Mouse (Mus musculus): ENCODE measurements around the gene Ticrr.

The Ticrr gene

DNA sequence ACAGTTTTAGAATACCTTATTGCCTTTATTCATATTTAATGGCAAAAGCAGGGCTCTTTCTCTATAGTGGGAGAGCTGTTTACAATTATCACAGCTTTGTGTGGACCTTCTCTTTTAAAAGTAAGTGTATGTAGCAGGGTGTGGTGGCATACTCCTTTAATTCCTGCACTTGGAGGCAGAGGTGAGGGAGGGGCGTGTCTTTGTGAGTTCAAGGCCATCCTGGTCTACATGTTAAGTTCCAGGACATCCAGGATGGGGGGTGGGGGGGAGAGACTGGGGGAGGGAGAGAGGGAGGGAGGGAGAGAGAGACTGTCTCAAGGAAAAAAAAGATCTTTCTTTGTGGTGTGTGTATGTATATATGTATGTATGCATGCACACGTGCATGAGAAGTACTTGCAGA is 20.2 kb downstream of the Ticrr start:
- DNase-seq (ENCODE audit: low spot score): no peak

DNA sequence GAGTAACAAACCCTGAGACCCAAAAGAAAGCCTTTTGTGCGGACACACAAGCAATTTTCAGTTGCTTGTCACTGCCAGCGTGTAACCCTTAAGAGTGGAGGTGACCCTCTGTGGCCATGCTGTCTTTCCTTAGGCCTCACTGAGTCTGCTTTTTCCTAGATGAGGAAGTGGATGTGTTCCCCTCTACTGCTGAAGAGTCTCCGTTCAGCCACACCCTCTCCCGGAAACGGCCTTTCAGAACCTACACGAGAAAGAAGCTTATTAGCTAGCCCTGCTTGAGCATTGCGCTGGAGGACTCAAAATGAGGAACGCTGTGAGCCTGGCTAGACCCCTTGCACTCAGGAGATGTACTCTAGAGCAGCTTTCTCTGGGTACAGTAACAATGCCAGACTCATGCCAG is 36.5 kb downstream of the Ticrr start:
- DNase-seq (ENCODE audit: low spot score): no peak

DNA sequence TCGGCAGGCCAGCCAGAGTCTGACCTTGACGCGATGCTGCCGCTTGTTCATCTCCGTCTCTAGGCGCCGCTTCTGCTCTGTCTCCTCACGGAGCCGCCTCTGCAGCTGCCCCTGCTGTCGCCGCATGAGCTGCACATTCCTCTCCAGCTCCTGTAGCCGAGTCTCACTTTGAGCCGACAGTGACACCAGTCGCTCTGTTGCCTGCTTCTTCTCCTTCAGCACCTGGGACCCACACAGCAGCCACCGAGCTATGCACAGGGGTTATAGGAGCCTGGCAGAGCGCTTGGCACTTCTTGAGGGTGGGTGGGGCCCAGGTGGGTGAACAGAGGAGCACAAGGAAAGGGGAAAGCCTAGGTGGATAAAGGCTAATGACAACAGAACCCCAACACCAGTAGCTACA is 42.8 kb downstream of the Ticrr start:
- DNase-seq (ENCODE audit: low spot score): no peak

- DNase-seq (ENCODE audit: low spot score): no peak
These were observed 45.2 kb downstream of the Ticrr start for GRCm38 (mm10) chr7:79705210-79705609.

- peak; percentile 84 for DNase-seq (ENCODE audit: low spot score)
These were observed 50.2 kb downstream of the Ticrr start for GRCm38 (mm10) chr7:79710130-79710607.

GRCm38 (mm10) chr7:79710831-79711230 is 50.8 kb downstream of the Ticrr start:
- DNase-seq (ENCODE audit: low spot score): no peak

GRCm38 (mm10) chr7:79715187-79715981 is 55.4 kb downstream of the Ticrr start, which contains the start of gene Kif7:
Gene Kif7, minus strand, starts transcription at chr7:79715720.
- peak; percentile 83 for DNase-seq (ENCODE audit: low spot score)

- DNase-seq (ENCODE audit: low spot score): peak; percentile 72
These were observed 61.5 kb downstream of the Ticrr start for GRCm38 (mm10) chr7:79721386-79721977.

GRCm38 (mm10) chr7:79727091-79727490 is 67.1 kb downstream of the Ticrr start:
- DNase-seq (ENCODE audit: low spot score): peak; percentile 85

DNA sequence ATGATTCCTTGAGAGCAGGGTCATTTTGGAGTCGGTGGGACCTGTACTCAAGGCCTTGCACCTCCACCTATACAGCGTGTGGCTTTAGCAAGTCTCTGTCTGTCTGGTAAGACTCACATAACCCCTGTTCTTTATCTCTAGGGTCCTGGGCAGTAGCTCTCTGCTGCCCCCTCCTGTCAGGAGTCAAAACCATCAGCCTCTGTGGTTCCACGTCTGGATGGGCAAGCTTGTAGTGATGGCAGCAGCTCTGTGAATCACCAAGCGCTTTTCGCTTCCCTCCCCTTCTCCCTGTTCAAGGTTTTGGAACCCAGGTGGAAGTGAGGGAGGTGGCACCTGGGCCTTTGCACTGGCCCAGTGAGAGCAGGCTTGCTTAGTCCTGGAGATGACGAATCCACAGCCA is 68.2 kb downstream of the Ticrr start:
- peak; percentile 85 for DNase-seq (ENCODE audit: low spot score)

DNA sequence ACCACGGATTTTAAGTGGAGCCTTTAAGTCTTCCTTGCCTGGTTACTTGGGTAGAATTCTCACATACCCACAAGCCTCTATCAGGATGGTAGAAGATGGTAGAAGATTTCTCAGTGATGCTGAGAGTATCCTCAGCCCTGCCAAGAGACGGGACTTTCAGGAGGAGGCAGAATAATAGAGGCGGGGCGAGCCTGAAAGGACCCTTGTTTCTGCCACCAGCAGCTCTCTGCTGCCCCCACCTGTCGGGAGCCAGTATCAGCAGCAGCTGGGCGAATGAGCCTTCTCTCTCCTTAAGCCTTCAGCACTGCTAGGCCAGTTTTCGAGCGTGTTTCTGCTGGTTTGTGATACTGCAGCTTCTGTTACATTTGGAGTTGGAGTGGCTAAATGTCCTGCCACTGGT is 69.2 kb downstream of the Ticrr start:
- DNase-seq (ENCODE audit: low spot score): peak; percentile 83

- peak; percentile 20 for DNase-seq (ENCODE audit: low spot score)
These were observed 69.9 kb downstream of the Ticrr start for GRCm38 (mm10) chr7:79729743-79730370.

DNA sequence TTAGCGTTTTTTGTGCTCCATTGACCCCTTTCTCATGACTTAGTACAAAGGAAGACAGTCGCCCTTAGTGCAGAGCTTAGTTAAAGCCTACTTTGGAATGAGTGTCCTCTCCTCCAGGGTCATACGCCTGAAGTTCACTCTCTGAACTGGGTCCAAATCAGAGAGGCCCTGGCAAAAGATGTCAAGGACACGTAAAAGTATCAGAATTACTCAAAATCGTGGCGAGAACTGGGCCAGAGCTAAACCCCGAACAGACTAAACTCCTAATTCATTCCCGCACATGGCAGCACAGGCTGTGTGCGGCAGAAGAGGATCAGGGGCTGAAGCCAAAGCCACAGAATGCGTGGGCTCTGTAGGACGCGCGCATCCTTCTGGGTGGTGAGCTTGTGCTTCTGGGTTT is 71.4 kb downstream of the Ticrr start:
- no peak for DNase-seq (ENCODE audit: low spot score)

DNA sequence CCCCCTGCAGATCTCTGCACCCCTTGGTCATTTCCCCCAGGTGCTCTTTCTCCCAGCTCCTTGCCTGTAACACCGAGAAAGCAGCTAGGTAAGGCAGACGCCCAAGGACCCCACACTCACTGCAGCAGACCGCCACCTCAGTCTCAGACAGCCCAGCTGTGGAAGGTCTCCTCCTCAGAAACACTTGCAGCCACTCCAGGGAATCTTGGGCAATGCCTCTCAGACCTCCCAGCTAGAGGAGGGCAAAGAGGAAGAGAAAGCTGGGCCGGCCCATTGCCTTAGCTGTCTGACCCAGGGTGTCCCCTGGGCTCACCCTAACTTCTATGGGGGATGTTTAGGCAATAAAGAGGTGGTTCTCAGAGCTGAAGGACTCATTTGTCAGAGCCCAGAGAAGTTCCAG is 72.6 kb downstream of the Ticrr start, which contains the start of gene Plin1:
Gene Plin1, minus strand, starts transcription at position 282 of the 400 bp plus-strand sequence.
- DNase-seq (ENCODE audit: low spot score): no peak

GRCm38 (mm10) chr7:79734563-79734962 is 74.6 kb downstream of the Ticrr start:
- no peak for DNase-seq (ENCODE audit: low spot score)

DNA sequence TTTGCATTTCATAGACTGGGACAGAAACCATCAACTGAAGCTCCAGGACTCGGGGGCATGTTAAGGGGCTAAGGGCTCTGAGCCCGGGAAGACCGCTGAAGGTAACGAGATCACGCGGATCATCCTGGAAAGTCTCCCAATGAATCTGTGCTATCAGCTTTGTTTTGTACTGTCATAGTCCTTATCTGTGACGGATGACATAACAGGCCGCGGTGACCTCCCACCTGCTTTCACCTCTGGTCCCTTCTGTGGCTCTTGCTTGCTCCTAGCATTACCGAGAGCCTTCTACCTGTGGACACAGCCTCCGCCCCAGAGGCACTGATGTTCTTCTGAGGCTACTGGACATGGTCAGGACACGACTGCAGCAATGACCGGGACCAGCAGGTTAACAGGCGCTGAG is 76.5 kb downstream of the Ticrr start:
- no peak for DNase-seq (ENCODE audit: low spot score)

DNA sequence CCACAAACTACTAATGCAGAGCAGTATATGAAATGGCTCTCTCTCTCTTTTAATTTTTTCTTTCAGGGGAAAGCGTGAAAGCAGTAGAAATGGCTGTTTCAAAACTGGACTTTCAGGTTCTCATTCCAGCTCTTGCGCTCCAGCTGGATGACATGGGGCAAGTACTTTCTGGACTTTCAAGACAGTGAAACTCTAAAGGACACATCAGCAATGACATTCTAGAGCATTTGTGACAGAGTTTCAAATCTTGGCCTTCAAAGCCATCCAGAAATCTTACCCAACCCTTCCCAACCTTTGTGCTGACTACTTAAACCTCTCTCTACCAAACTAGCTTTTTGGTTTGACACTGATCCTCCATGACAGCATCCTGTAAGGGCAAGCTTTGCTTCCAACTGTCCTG is 78.9 kb downstream of the Ticrr start:
- no peak for DNase-seq (ENCODE audit: low spot score)

DNA sequence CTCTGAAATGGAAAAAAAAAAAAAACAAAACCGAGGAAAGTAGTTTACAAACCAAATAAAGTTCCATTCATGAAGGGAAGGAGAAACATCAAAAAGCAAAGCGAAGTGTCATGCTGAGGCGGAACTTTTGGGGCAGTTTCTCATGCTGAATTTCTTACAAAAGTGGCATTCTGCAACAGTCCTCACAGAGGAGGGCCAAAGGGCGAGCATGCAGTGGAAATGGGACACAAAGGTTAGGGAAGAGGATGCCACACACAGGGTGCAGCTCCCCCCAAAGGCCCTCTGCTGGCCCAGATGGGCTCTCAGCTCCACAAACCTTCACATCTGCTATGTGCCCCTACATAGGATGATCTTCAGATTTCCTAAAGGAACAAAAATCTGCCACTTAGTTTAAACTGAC is 80.3 kb downstream of the Ticrr start:
- no peak for DNase-seq (ENCODE audit: low spot score)

GRCm38 (mm10) chr7:79742277-79742658 is 82.3 kb downstream of the Ticrr start:
- DNase-seq (ENCODE audit: low spot score): no peak

GRCm38 (mm10) chr7:79742659-79743536 is 82.9 kb downstream of the Ticrr start, which contains the start of the genes Pex11a and Wdr93:
Gene Pex11a, minus strand, starts transcription at chr7:79743131.
Gene Wdr93, plus strand, starts transcription at chr7:79743163.
- DNase-seq (ENCODE audit: low spot score): peak; percentile 90

GRCm38 (mm10) chr7:79744051-79744450 is 84.1 kb downstream of the Ticrr start:
- DNase-seq (ENCODE audit: low spot score): no peak

DNA sequence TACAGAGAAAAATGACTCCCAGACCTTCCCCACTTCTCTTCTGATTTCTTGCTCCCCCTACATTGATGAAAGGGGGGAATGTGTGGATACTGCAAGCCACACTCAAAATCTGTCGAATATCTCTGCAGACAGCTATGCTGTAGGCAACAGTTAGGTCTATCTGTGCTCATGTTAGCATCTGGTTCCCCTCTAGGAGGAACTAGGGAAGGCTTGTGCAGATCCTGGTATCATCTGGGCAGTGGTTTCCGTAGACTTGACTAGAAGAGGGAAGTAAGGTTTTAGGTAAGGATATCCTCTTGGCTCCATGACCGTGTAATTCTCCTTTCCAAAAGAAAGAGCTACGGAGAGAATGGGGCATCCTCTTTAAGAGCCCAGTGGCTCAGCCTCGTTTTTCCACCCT is 84.6 kb downstream of the Ticrr start:
- no peak for DNase-seq (ENCODE audit: low spot score)
